Mouse (Mus musculus) left cerebral cortex, adult 9 months (tissue): ENCODE results near the gene Zfp36.

ENCODE experiments used
- DNase-seq, 2 experiments: peaks; one replicate each; pipeline ENCODE4 v3.0.0; 2022; ENCODE audit warnings: low spot score in 2 of 2

Zfp36 gene

GRCm38 (mm10) chr7:28338108-28338998 lies 41.7 kb downstream of the Zfp36 start, which contains the start of gene Supt5:
Supt5 (minus strand) TSS chr7:28338746.
- peak; percentile 91 to 97 for DNase-seq

GRCm38 (mm10) chr7:28335471-28335870 lies 44.6 kb downstream of the Zfp36 start:
- no peak for DNase-seq

GRCm38 (mm10) chr7:28334534-28334933 lies 45.5 kb downstream of the Zfp36 start:
- no peak for DNase-seq

- DNase-seq = no peak
Measured at GRCm38 (mm10) chr7:28328260-28328659, 51.8 kb downstream of the Zfp36 start.
